13 mouse cellular contexts compared by ENCODE assay signal in the genomic region with DNA sequence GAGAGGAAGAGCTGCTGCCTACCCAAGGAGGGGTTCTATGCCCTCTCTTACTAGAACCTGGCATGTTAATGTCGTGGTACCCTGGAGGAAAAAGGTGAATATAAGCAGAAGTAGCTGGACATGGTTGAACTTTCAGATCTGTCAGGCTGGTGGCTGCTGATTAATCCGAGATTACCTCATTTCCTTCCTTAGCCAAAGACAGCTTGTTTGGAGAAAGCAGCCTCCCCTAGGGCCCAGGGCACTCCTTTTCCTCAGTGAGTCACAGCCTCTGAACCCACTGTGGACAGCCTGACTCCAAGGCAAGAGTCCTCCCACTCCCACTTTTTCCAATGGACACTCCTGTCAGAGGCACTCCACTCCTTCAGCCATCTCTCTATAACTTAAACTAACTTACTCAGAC. TPM values are rescaled to one million over a fixed set of nuclear protein-coding genes. Genes with fewer than 3 reads are reported as not detected.
DNase-seq lines count a peak whose midpoint lies in the region; ATAC-seq and TF ChIP-seq lines count a peak whose summit lies in the region.
"Had no signal": no experiment of that assay in that cellular context is flagged by ENCODE, and none has a peak within 500 bp of the region (broad histone marks: within the 10 kb centered on the region; RNA-seq: fewer than 3 reads in every experiment).

No protein-coding gene starts in this region.

- no peak for TF ChIP-seq CTCF in kidney, adult 2 months (conservative IDR thresholded peaks at IDR 0.05; ENCODE audit: insufficient read depth, insufficient read length, low read depth, low read length)

- no peaks in the 10 kb centered on the region for H3K9me3 ChIP-seq in kidney, embryonic 15.5 days (replicated peaks)
- H3K9me3 ChIP-seq in megakaryocyte, embryonic 14.5 days: no peaks in the 10 kb centered on the region
- H3K9me3 ChIP-seq in neural tube, embryonic 15.5 days (replicated peaks): no peaks in the 10 kb centered on the region
- H3K9me3 ChIP-seq in hindbrain, embryonic 11.5 days (ENCODE audit: control insufficient read depth, low read length): no peaks in the 10 kb centered on the region
- H3K9me3 ChIP-seq: forebrain, embryonic 12.5 days; hindbrain, embryonic 12.5 days; lung, embryonic 15.5 days had no signal

- ATAC-seq in kidney, embryonic 15.5 days (replicated peaks; ENCODE audit: low FRiP score): no peak
- peak; percentile 53 for ATAC-seq in common myeloid progenitor, adult 5-6 weeks (replicated peaks; ENCODE audit: low read depth, poor library complexity, severe bottlenecking)
- ATAC-seq in neural tube, embryonic 15.5 days (ENCODE audit: low FRiP score): no peak
- ATAC-seq in hindbrain, embryonic 11.5 days (ENCODE audit: low FRiP score): no peak

- no peak overlapping the region for H3K4me3 ChIP-seq in kidney, adult 2 months (ENCODE audit: insufficient read depth, low read depth, low read length)
- H3K4me3 ChIP-seq in kidney, embryonic 15.5 days (replicated peaks): no peak overlapping the region
- peak overlapping the region; percentile 39 for H3K4me3 ChIP-seq in megakaryocyte, embryonic 14.5 days (replicated peaks)
- no peak overlapping the region for H3K4me3 ChIP-seq in neural tube, embryonic 15.5 days (replicated peaks)
- H3K4me3 ChIP-seq in hindbrain, embryonic 11.5 days (ENCODE audit: low read depth, low read length): no peak overlapping the region
- H3K4me3 ChIP-seq: forebrain, embryonic 12.5 days; hindbrain, embryonic 12.5 days; lung, embryonic 15.5 days had no signal

- H3K9ac ChIP-seq in kidney, embryonic 15.5 days: no peak overlapping the region
- H3K9ac ChIP-seq in neural tube, embryonic 15.5 days (replicated peaks): no peak overlapping the region
- H3K9ac ChIP-seq in hindbrain, embryonic 11.5 days (ENCODE audit: low read depth, low read length): no peak overlapping the region
- H3K9ac ChIP-seq: forebrain, embryonic 12.5 days; hindbrain, embryonic 12.5 days; lung, embryonic 15.5 days had no signal

- DNase-seq in kidney, adult 2 months: peak; percentile 55
- peak; percentile 21 to 27 for DNase-seq in B cell, adult 2 months
- DNase-seq in urinary bladder, postnatal 4 days (ENCODE audit: low spot score in 2 of 2): no peak
- no peak for DNase-seq in hindbrain, embryonic 11.5 days (ENCODE audit: low spot score)
- DNase-seq: cerebellum, adult 18-20 months; gastrocnemius, postnatal 10 days had no signal

- 38% methylated on average over 2 of the region's 2 CpGs for WGBS in kidney, adult 2 months
- WGBS in kidney, embryonic 15.5 days: 52% methylated on average over 2 of the region's 2 CpGs
- 77% methylated on average over 2 of the region's 2 CpGs for WGBS in neural tube, embryonic 15.5 days
- WGBS in hindbrain, embryonic 11.5 days: 75% methylated on average over 2 of the region's 2 CpGs

- H3K4me2 ChIP-seq in kidney, embryonic 15.5 days: no peak overlapping the region
- H3K4me2 ChIP-seq in neural tube, embryonic 15.5 days: no peak overlapping the region
- H3K4me2 ChIP-seq in hindbrain, embryonic 11.5 days (replicated peaks; ENCODE audit: low read depth, low read length): no peak overlapping the region
- H3K4me2 ChIP-seq: forebrain, embryonic 12.5 days; hindbrain, embryonic 12.5 days; lung, embryonic 15.5 days had no signal

- no peaks in the 10 kb centered on the region for H3K4me1 ChIP-seq in kidney, adult 2 months (ENCODE audit: control insufficient read depth, insufficient read depth, low read length)
- peaks cover 3% of the 10 kb centered on the region; the same call in 1 of the 2 replicates for H3K4me1 ChIP-seq in kidney, embryonic 15.5 days
- H3K4me1 ChIP-seq in megakaryocyte, embryonic 14.5 days: peaks cover 73% of the 10 kb centered on the region
- H3K4me1 ChIP-seq in neural tube, embryonic 15.5 days: 0 out of 2 replicates have a peak, but pooled peaks cover 2% of the 10 kb centered on the region
- H3K4me1 ChIP-seq in hindbrain, embryonic 11.5 days (replicated peaks; ENCODE audit: control insufficient read depth, insufficient read depth, low read length): no peaks in the 10 kb centered on the region
- H3K4me1 ChIP-seq: forebrain, embryonic 12.5 days; hindbrain, embryonic 12.5 days had no signal

- H3K27ac ChIP-seq in kidney, adult 2 months (ENCODE audit: insufficient read depth, low read depth, low read length): no peak overlapping the region
- H3K27ac ChIP-seq in kidney, embryonic 15.5 days: no peak overlapping the region
- no peak overlapping the region for H3K27ac ChIP-seq in neural tube, embryonic 15.5 days (replicated peaks)
- no peak overlapping the region for H3K27ac ChIP-seq in hindbrain, embryonic 11.5 days (ENCODE audit: low read depth, low read length)
- H3K27ac ChIP-seq: forebrain, embryonic 12.5 days; hindbrain, embryonic 12.5 days; lung, embryonic 15.5 days had no signal

- H3K27me3 ChIP-seq in kidney, adult 2 months (replicated peaks; ENCODE audit: control insufficient read depth, insufficient read depth, low read length): no peaks in the 10 kb centered on the region
- H3K27me3 ChIP-seq in kidney, embryonic 15.5 days: no peaks in the 10 kb centered on the region
- no peaks in the 10 kb centered on the region for H3K27me3 ChIP-seq in megakaryocyte, embryonic 14.5 days (replicated peaks)
- no peaks in the 10 kb centered on the region for H3K27me3 ChIP-seq in neural tube, embryonic 15.5 days (replicated peaks)
- no peaks in the 10 kb centered on the region for H3K27me3 ChIP-seq in hindbrain, embryonic 11.5 days (ENCODE audit: control insufficient read depth, insufficient read depth, low read length)
- H3K27me3 ChIP-seq: forebrain, embryonic 12.5 days; hindbrain, embryonic 12.5 days; lung, embryonic 15.5 days had no signal

- no peaks in the 10 kb centered on the region for H3K36me3 ChIP-seq in kidney, adult 2 months (ENCODE audit: control insufficient read depth, insufficient read depth, low read length)
- no peaks in the 10 kb centered on the region for H3K36me3 ChIP-seq in kidney, embryonic 15.5 days
- no peaks in the 10 kb centered on the region for H3K36me3 ChIP-seq in megakaryocyte, embryonic 14.5 days (replicated peaks; ENCODE audit: low read length)
- H3K36me3 ChIP-seq in neural tube, embryonic 15.5 days: no peaks in the 10 kb centered on the region
- no peaks in the 10 kb centered on the region for H3K36me3 ChIP-seq in hindbrain, embryonic 11.5 days (ENCODE audit: control insufficient read depth, insufficient read depth, low read length)
- H3K36me3 ChIP-seq: forebrain, embryonic 12.5 days; hindbrain, embryonic 12.5 days; lung, embryonic 15.5 days had no signal

- TF ChIP-seq POLR2A in kidney, adult 2 months (IDR thresholded peaks at IDR 0.05; ENCODE audit: low read depth, low read length): no peak

RNA-seq across cellular contexts. Expression of gene Slc20a1, which starts 22.9 kb away (rescaled TPM):
- 14.0 and 14.7 TPM in 2 replicates for polyA plus RNA-seq in kidney, adult 2 months (2012; rRNA removed)
- polyA plus RNA-seq in kidney, embryonic 15.5 days (2015; fragmentation: Nextera tagmentation; extraction: Ambion mirVana): 28.1 and 30.2 TPM in 2 replicates
- total RNA-seq in common myeloid progenitor, adult 5-6 weeks (2017): 114 and 140 TPM in 2 replicates
- polyA plus RNA-seq in megakaryocyte, embryonic 14.5 days (2012; ENCODE audit: insufficient read depth, low replicate concordance): 16.4 and 76.5 TPM in 2 replicates
- 48.2 and 48.9 TPM in 2 replicates for polyA plus RNA-seq in neural tube, embryonic 15.5 days (2015; fragmentation: Nextera tagmentation; extraction: Ambion mirVana)
- polyA plus RNA-seq in hindbrain, embryonic 11.5 days (2014; fragmentation: Nextera tagmentation; extraction: Ambion mirVana): 50.3 and 59.9 TPM in 2 replicates

RNA-seq across cellular contexts. Expression of gene Chchd5, which starts 46.1 kb away (rescaled TPM):
- polyA plus RNA-seq in kidney, adult 2 months (2012; rRNA removed): 43.1 and 46.8 TPM in 2 replicates
- 22.9 and 26.8 TPM in 2 replicates for polyA plus RNA-seq in kidney, embryonic 15.5 days (2015; fragmentation: Nextera tagmentation; extraction: Ambion mirVana)
- total RNA-seq in common myeloid progenitor, adult 5-6 weeks (2017): 14.5 and 18.5 TPM in 2 replicates
- polyA plus RNA-seq in megakaryocyte, embryonic 14.5 days (2012; ENCODE audit: insufficient read depth, low replicate concordance): 6.1 and 19.5 TPM in 2 replicates
- 22.6 and 23.6 TPM in 2 replicates for polyA plus RNA-seq in neural tube, embryonic 15.5 days (2015; fragmentation: Nextera tagmentation; extraction: Ambion mirVana)
- 26.0 and 27.8 TPM in 2 replicates for polyA plus RNA-seq in hindbrain, embryonic 11.5 days (2014; fragmentation: Nextera tagmentation; extraction: Ambion mirVana)

Comparison
In these comparisons a context has a peak if more than half of its experiments do, and no peak if none do; other contexts are left out.
1. DNase-seq: peak in kidney, adult 2 months (single experiment) and B cell, adult 2 months (2 of 2); none in urinary bladder, postnatal 4 days (0 of 2) and hindbrain, embryonic 11.5 days (single experiment).